Mouse (Mus musculus): Measurements from ENCODE around the gene Vwa5a.

GRCm38 (mm10) chr9:38772768-38773167 lies 54.7 kb downstream of the Vwa5a start, which contains the start of gene Olfr921:
- TF ChIP-seq CTCF (IDR thresholded peaks at IDR 0.05; ENCODE audit: low read depth) (no peak), EP300 (IDR thresholded peaks at IDR 0.05; ENCODE audit: low read depth) (no peak)

All from liver, embryonic 14.5 days (tissue).